Mouse (Mus musculus) adrenal gland, adult 18-20 months (tissue): ENCODE measurements around the gene Dynll1. TPM values are rescaled to one million over a fixed set of nuclear protein-coding genes. Genes with fewer than 3 reads are reported as not detected.
"Not testable (repeated sequence)": the region's sequence is repeated elsewhere in the genome, so short reads cannot be mapped to it uniquely, and the experiment has no call there.

Experiments
- DNase-seq, 2 experiments: peaks; one replicate each; pipeline ENCODE4 v3.0.0; 2021 to 2022; ENCODE audit warnings: low spot score in 2 of 2
- total RNA-seq, 2 experiments: library from RNA; stranded (reverse); gene quantifications; 1 replicate in 1 of 2; 2 replicates in 1 of 2; pipeline ENCODE4 v1.2.3; 2021

Gene Dynll1
- total RNA-seq, 2 experiments from 2014 or later, result 268 to 338 TPM

- no peak for DNase-seq
Measured at GRCm38 (mm10) chr5:115312816-115313667, 12.2 kb upstream of the Dynll1 start.

GRCm38 (mm10) chr5:115312354-115312753, 11.6 kb upstream of the Dynll1 start:
- no peak for DNase-seq

GRCm38 (mm10) chr5:115302190-115302589, 1.4 kb upstream of the Dynll1 start:
- DNase-seq, result not testable (repeated sequence)

- peak in 1 of 2 experiments; percentile 11 for DNase-seq
Measured at GRCm38 (mm10) chr5:115301615-115302014, 816 bp upstream of the Dynll1 start.

- DNase-seq, result peak in 1 of 2 experiments; percentile 50
Measured at GRCm38 (mm10) chr5:115300035-115300744, 609 bp downstream of the Dynll1 start.

GRCm38 (mm10) chr5:115296347-115296746, 4.5 kb downstream of the Dynll1 start:
- DNase-seq, result no peak

- no peak for DNase-seq
Measured at GRCm38 (mm10) chr5:115294173-115294572, 6.6 kb downstream of the Dynll1 start.

- DNase-seq, result no peak
Measured at GRCm38 (mm10) chr5:115284735-115285134, 16.1 kb downstream of the Dynll1 start.

GRCm38 (mm10) chr5:115280050-115280687, 20.6 kb downstream of the Dynll1 start:
- DNase-seq, result peak in 1 of 2 experiments; percentile 32

GRCm38 (mm10) chr5:115279226-115280049, 21.4 kb downstream of the Dynll1 start, which contains the start of gene Coq5:
Gene Coq5, plus strand, starts transcription at chr5:115279666.
- peak; percentile 93 to 94 for DNase-seq

GRCm38 (mm10) chr5:115278785-115279184, 22.0 kb downstream of the Dynll1 start:
- DNase-seq, result no peak

- DNase-seq, result no peak
Measured at GRCm38 (mm10) chr5:115278053-115278452, 22.7 kb downstream of the Dynll1 start.

GRCm38 (mm10) chr5:115275998-115276397, 24.8 kb downstream of the Dynll1 start:
- peak in 1 of 2 experiments; percentile 46 for DNase-seq

GRCm38 (mm10) chr5:115274771-115275170, 26.0 kb downstream of the Dynll1 start:
- DNase-seq, result no peak

GRCm38 (mm10) chr5:115274353-115274752, 26.4 kb downstream of the Dynll1 start:
- DNase-seq, result no peak

- DNase-seq, result no peak
Measured at GRCm38 (mm10) chr5:115273549-115274135, 27.2 kb downstream of the Dynll1 start.

- peak; percentile 96 to 99 for DNase-seq
Measured at GRCm38 (mm10) chr5:115272812-115273548, 27.8 kb downstream of the Dynll1 start, which contains the start of gene Rnf10. Gene Rnf10, minus strand, starts transcription at chr5:115272898.

- peak; percentile 45 to 57 for DNase-seq
Measured at GRCm38 (mm10) chr5:115271931-115272811, 28.6 kb downstream of the Dynll1 start.
